Mouse (Mus musculus) ES-E14 (cell line): ENCODE measurements around the gene Slit1. TPM values are rescaled to one million over a fixed set of nuclear protein-coding genes. Genes with fewer than 3 reads are reported as not detected.

Experiments used
- DNase-seq: peaks from one replicate; pipeline ENCODE4 v3.0.0-alpha.2; 2013; ENCODE audit warnings: low read depth, low spot score
- H3K27ac ChIP-seq: 2 replicates; pipeline ENCODE4 v1.5.1; 2012; ENCODE audit warnings: low read depth, mild to moderate bottlenecking, low read length, moderate library complexity, mixed read lengths; ENCODE audit not compliant: poor library complexity, insufficient read depth, severe bottlenecking
- H3K36me3 ChIP-seq: 2 replicates; pipeline ENCODE4 v1.6.1; 2012; ENCODE audit warnings: mild to moderate bottlenecking, low read length, moderate library complexity, mixed read lengths; ENCODE audit not compliant: control insufficient read depth, poor library complexity, insufficient read depth, severe bottlenecking
- H3K4me1 ChIP-seq, 2 experiments: fragments of 150-350 bp in 1 of 2; sonication (generic) in 1 of 2; 2 replicates each; pipeline ENCODE4 v1.6.1; 2012; ENCODE audit warnings: low read length in 2 of 2, mild to moderate bottlenecking in 1 of 2, mixed read lengths in 1 of 2; ENCODE audit not compliant: control insufficient read depth in 2 of 2, insufficient read depth in 2 of 2, poor library complexity in 1 of 2
- H3K4me3 ChIP-seq, 2 experiments: fragments of 150-350 bp in 1 of 2; sonication (generic) in 1 of 2; 2 replicates each; pipeline ENCODE4 v1.5.1; 2012; ENCODE audit warnings: low read length in 2 of 2, low read depth in 1 of 2, mild to moderate bottlenecking in 1 of 2, mixed read lengths in 1 of 2; ENCODE audit not compliant: insufficient read depth in 1 of 2, poor library complexity in 1 of 2, severe bottlenecking in 1 of 2
- H3K9ac ChIP-seq: 2 replicates; pipeline ENCODE4 v1.6.1; 2012; ENCODE audit warnings: low read depth, mild to moderate bottlenecking, low read length, mixed read lengths; ENCODE audit not compliant: poor library complexity, insufficient read depth, severe bottlenecking
- H3K9me3 ChIP-seq: fragments of 150-350 bp; sonication (generic); 2 replicates; pipeline ENCODE4 v1.6.1; 2012; ENCODE audit warnings: low read depth, mild to moderate bottlenecking, low read length; ENCODE audit not compliant: control insufficient read depth, insufficient read depth
- CHD2 ChIP-seq: IDR thresholded peaks from 2 replicates; pipeline ENCODE4 v1.6.1; 2014; ENCODE audit warnings: mild to moderate bottlenecking, low read depth, low read length, inconsistent platforms
- HCFC1 ChIP-seq: IDR thresholded peaks from 2 replicates; pipeline ENCODE4 v1.6.1; 2012; ENCODE audit warnings: low read length, inconsistent platforms, borderline replicate concordance; ENCODE audit not compliant: insufficient read depth
- MAFK ChIP-seq: IDR thresholded peaks from 2 replicates; pipeline ENCODE4 v1.6.1; 2014; ENCODE audit warnings: mild to moderate bottlenecking, low read depth, low read length, inconsistent platforms; ENCODE audit not compliant: insufficient read depth
- ZC3H11A ChIP-seq: IDR thresholded peaks from 2 replicates; pipeline ENCODE4 v1.6.1; 2012; ENCODE audit warnings: low read depth, mild to moderate bottlenecking, inconsistent platforms, low read length, borderline replicate concordance
- ZNF384 ChIP-seq: IDR thresholded peaks from 2 replicates; pipeline ENCODE4 v1.6.1; 2012; ENCODE audit warnings: low read depth, low read length, inconsistent platforms
- in situ Hi-C, 2 experiments: fragments of 600-800 bp; cut with MboI; formaldehyde crosslinking; loops; one replicate each; pipeline ENCODE4 v1.15.1; 2025; ENCODE audit warnings: low sequenced_read_pairs in 2 of 2, inconsistent platforms in 1 of 2; ENCODE audit not compliant: unreplicated experiment in 2 of 2
- total RNA-seq: library from RNA; depleted of rRNA; stranded (reverse); fragments of 300-350 nt; gene quantifications from 2 replicates; pipeline ENCODE4 v1.2.3, GENCODE M21; 2012

Gene Slit1
- total RNA-seq, 1 experiment: 1.4 TPM

GRCm38 (mm10) chr19:41613325-41614087 is 130.0 kb downstream of the Slit1 start:
- in situ Hi-C loops: no loop called here
- Histone ChIP-seq H3K4me3 (no peak overlapping the region), H3K36me3 (no peaks in the 10 kb centered on the region), H3K9me3 (no peaks in the 10 kb centered on the region), H3K9ac (no peak overlapping the region), H3K27ac (no peak overlapping the region), H3K4me1 (no peaks in the 10 kb centered on the region)
- DNase-seq: no peak
- TF ChIP-seq MAFK (no peak), HCFC1 (no peak), ZNF384 (no peak), CHD2 (no peak), ZC3H11A (no peak)

- no peak for DNase-seq
- H3K9ac ChIP-seq: no peak overlapping the region
- in situ Hi-C loops: no loop called here
- no peaks in the 10 kb centered on the region for H3K4me1 ChIP-seq
- H3K4me3 ChIP-seq: no peak overlapping the region
- no peak for TF ChIP-seq CHD2
- TF ChIP-seq HCFC1: no peak
- no peak for TF ChIP-seq ZC3H11A
- no peak for TF ChIP-seq MAFK
- no peak for TF ChIP-seq ZNF384
- no peak overlapping the region for H3K27ac ChIP-seq
- H3K9me3 ChIP-seq: no peaks in the 10 kb centered on the region
- H3K36me3 ChIP-seq: no peaks in the 10 kb centered on the region
Observed at GRCm38 (mm10) chr19:41611683-41612082, 131.8 kb downstream of the Slit1 start.

GRCm38 (mm10) chr19:41606208-41606987 is 137.1 kb downstream of the Slit1 start:
- Histone ChIP-seq H3K27ac (no peak overlapping the region), H3K9me3 (no peaks in the 10 kb centered on the region), H3K4me3 (no peak overlapping the region), H3K9ac (no peak overlapping the region), H3K4me1 (no peaks in the 10 kb centered on the region), H3K36me3 (no peaks in the 10 kb centered on the region)
- no peak for TF ChIP-seq HCFC1
- peak; percentile 52; the same call in 1 of the 2 replicates for TF ChIP-seq MAFK
- in situ Hi-C loops: no loop called here
- no peak for DNase-seq

- H3K4me1 ChIP-seq: peaks cover 1 to 2% of the 10 kb centered on the region in 2 experiments; a peak in 2 of 4 replicates
- H3K9ac ChIP-seq: no peak overlapping the region
- DNase-seq: no peak
- in situ Hi-C loops: no loop called here
- no peaks in the 10 kb centered on the region for H3K9me3 ChIP-seq
- TF ChIP-seq HCFC1 (no peak), MAFK (no peak), ZNF384 (no peak), CHD2 (no peak), ZC3H11A (no peak)
- peak overlapping the region; percentile 38 to 48; a peak in 3 of 4 replicates for H3K4me3 ChIP-seq
- H3K36me3 ChIP-seq: no peaks in the 10 kb centered on the region
- no peak overlapping the region for H3K27ac ChIP-seq
Observed at GRCm38 (mm10) chr19:41600647-41601046, 142.8 kb downstream of the Slit1 start.
